Mouse (Mus musculus): ENCODE results near the gene Hira. TPM values are rescaled to one million over a fixed set of nuclear protein-coding genes. Genes with fewer than 3 reads are reported as not detected.
"Not testable (repeated sequence)": the region's sequence is repeated elsewhere in the genome, so short reads cannot be mapped to it uniquely, and the experiment has no call there.

The Hira gene
- polyA plus RNA-seq, 1 experiment from 2014 or later, result 13.1 TPM

DNA sequence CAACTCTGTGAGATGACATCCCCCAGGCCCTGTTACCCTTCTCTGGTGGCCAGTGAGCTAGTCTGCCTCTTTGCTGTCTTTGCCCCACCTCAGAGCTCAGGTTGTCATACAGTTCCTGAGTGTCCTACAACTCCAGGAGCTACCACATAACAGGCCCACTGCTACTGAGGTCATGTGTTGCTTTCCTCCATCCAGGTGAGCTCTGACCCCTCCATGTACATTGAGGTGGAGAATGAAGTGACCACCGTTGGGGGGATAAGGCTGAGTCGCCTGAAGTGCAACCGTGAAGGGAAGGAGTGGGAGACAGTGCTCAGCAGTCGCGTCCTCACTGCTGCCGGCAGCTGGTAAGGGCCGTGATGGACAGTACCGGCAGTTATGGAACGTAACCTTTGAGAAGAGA is 72.1 kb downstream of the Hira start:
- Histone ChIP-seq H3K4me1 (replicated peaks; ENCODE audit: control insufficient read depth, insufficient read depth, low read length) (no peaks in the 10 kb centered on the region), H3K4me2 (no peak overlapping the region), H3K9ac (ENCODE audit: low read depth, low read length) (no peak overlapping the region), H3K36me3 (ENCODE audit: control insufficient read depth, insufficient read depth, low read length) (peaks cover 54% of the 10 kb centered on the region), H3K9me3 (ENCODE audit: control insufficient read depth, low read length) (no peaks in the 10 kb centered on the region), H3K4me3 (ENCODE audit: low read depth, low read length) (no peak overlapping the region), H3K27me3 (replicated peaks; ENCODE audit: control insufficient read depth, insufficient read depth, low read length) (no peaks in the 10 kb centered on the region), H3K27ac (ENCODE audit: low read depth, low read length) (no peak overlapping the region)
- ATAC-seq (replicated peaks; ENCODE audit: low FRiP score) (no peak), DNase-seq (ENCODE audit: low spot score) (no peak)
- 95% methylated on average over 9 of the region's 9 CpGs for WGBS

DNA sequence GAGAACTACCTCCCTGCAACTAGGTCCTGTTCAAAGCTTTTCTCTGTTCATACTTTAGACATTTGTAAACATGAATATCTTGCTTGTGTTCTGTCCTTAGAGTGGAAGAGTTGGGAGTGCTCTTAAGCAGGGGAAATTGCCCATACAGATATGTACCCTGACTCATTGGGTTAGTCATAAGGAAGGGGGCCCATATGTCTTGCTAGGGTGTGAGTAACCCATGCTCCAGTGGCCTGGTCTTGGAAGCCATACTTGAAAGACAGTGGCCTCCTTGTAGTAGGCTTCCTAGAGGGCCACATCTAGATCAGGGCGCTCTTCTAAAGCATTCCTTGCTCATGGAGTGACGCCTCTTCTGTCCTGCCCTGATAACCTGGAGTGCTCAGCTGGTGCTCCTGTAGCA is 73.5 kb downstream of the Hira start:
- Histone ChIP-seq H3K9me3 (ENCODE audit: control insufficient read depth, low read length) (no peaks in the 10 kb centered on the region), H3K27ac (ENCODE audit: low read depth, low read length) (no peak overlapping the region), H3K9ac (ENCODE audit: low read depth, low read length) (no peak overlapping the region), H3K4me1 (replicated peaks; ENCODE audit: control insufficient read depth, insufficient read depth, low read length) (no peaks in the 10 kb centered on the region), H3K4me2 (no peak overlapping the region), H3K4me3 (ENCODE audit: low read depth, low read length) (no peak overlapping the region), H3K36me3 (ENCODE audit: control insufficient read depth, insufficient read depth, low read length) (peaks cover 67% of the 10 kb centered on the region), H3K27me3 (replicated peaks; ENCODE audit: control insufficient read depth, insufficient read depth, low read length) (no peaks in the 10 kb centered on the region)
- DNase-seq (ENCODE audit: low spot score), result no peak
- no peak for ATAC-seq (replicated peaks; ENCODE audit: low FRiP score)
- WGBS, result 87% methylated on average over 2 of the region's 2 CpGs

DNA sequence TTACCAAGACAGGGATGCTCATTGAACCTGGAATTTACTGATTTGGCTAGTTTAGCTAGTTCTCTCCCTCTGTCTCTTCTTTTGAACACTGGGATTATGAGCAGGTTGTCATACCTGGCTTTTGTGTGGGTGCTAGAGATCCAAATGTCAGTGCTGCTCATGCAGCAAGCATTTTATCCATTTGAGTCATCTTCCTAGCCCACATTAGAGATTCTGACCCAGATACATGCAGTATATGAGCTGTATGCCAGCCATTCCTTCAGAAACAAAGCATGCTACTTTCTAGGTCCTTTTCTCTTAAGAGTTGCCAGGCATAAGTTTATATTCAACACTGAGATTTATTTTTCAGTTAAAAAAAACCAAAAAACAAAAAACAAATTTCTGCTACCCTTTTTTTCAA is 76.0 kb downstream of the Hira start:
- Histone ChIP-seq H3K4me2 (no peak overlapping the region), H3K27me3 (replicated peaks; ENCODE audit: control insufficient read depth, insufficient read depth, low read length) (no peaks in the 10 kb centered on the region), H3K4me3 (ENCODE audit: low read depth, low read length) (no peak overlapping the region), H3K27ac (ENCODE audit: low read depth, low read length) (no peak overlapping the region), H3K36me3 (ENCODE audit: control insufficient read depth, insufficient read depth, low read length) (peaks cover 71% of the 10 kb centered on the region), H3K9me3 (ENCODE audit: control insufficient read depth, low read length) (no peaks in the 10 kb centered on the region), H3K9ac (ENCODE audit: low read depth, low read length) (no peak overlapping the region), H3K4me1 (replicated peaks; ENCODE audit: control insufficient read depth, insufficient read depth, low read length) (no peaks in the 10 kb centered on the region)
- no peak for DNase-seq (ENCODE audit: low spot score)
- ATAC-seq (replicated peaks; ENCODE audit: low FRiP score), result no peak

DNA sequence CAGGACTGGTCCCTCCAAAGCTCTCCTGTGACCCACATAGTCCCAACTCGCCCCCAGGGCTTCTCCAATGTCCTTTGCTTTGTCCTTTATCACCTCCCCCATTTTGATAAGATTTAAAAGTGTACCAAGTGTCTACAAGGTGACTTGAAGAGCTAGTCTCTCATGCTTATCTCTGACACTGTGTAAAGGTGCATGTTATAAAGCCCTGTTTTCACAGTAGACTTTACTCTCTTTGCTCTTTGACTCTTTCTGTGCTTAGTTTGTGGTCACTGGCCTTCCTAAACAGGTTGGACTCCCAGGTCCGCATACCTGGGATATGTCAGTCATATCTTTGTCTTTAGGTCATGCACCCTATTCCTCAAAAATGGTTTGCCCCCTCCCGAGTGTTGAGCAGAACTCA is 78.2 kb downstream of the Hira start:
- Histone ChIP-seq H3K9ac (ENCODE audit: low read depth, low read length) (no peak overlapping the region), H3K4me1 (replicated peaks; ENCODE audit: control insufficient read depth, insufficient read depth, low read length) (no peaks in the 10 kb centered on the region), H3K27me3 (replicated peaks; ENCODE audit: control insufficient read depth, insufficient read depth, low read length) (no peaks in the 10 kb centered on the region), H3K9me3 (ENCODE audit: control insufficient read depth, low read length) (no peaks in the 10 kb centered on the region), H3K4me2 (no peak overlapping the region), H3K36me3 (ENCODE audit: control insufficient read depth, insufficient read depth, low read length) (peaks cover 55% of the 10 kb centered on the region), H3K27ac (ENCODE audit: low read depth, low read length) (no peak overlapping the region), H3K4me3 (ENCODE audit: low read depth, low read length) (no peak overlapping the region)
- ATAC-seq (replicated peaks; ENCODE audit: low FRiP score) (no peak), DNase-seq (ENCODE audit: low spot score) (no peak)
- 81% methylated on average over 3 of the region's 3 CpGs for WGBS

GRCm38 (mm10) chr16:18963486-18963885 is 86.6 kb downstream of the Hira start:
- Histone ChIP-seq H3K36me3 (ENCODE audit: control insufficient read depth, insufficient read depth, low read length) (peaks cover 39% of the 10 kb centered on the region), H3K9ac (ENCODE audit: low read depth, low read length) (no peak overlapping the region), H3K4me3 (ENCODE audit: low read depth, low read length) (no peak overlapping the region), H3K4me1 (replicated peaks; ENCODE audit: control insufficient read depth, insufficient read depth, low read length) (no peaks in the 10 kb centered on the region), H3K4me2 (no peak overlapping the region), H3K27me3 (replicated peaks; ENCODE audit: control insufficient read depth, insufficient read depth, low read length) (no peaks in the 10 kb centered on the region), H3K9me3 (ENCODE audit: control insufficient read depth, low read length) (peaks cover 5% of the 10 kb centered on the region), H3K27ac (ENCODE audit: low read depth, low read length) (no peak overlapping the region)
- ATAC-seq (replicated peaks; ENCODE audit: low FRiP score) (no peak), DNase-seq (ENCODE audit: low spot score) (no peak)

DNA sequence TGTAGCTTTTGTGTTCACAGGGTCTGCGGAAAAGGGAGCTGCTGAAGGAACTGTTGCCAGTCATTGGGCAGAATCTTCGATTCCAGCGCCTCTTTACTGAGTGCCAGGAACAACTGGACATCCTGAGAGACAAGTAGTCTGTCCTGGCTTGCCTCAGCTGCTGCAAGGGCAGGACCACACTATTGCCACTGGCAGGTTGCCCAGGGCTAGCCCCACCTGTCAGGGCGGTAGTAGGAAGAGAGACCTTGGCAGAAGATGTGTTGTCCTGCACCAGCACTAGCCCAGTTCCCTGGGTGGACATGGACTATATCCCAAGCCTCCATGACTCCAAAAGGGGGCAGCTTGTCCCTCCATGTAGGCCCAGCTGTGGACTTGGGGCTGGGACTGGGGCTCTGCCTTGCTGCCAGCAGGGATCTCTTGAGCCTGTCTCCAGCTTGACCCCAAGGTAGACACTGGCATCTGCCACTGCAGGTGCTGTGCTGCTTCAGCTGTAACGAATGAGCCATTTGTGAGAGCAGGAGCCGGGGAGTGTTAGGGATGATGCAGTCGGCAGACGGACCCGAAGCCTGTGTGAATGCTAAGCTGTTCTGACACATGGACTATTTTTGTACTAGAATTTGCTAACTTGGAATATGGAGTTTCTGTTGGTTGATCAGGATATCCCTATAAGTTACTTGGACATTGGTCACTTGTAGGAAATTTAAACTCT is 92.7 kb downstream of the Hira start:
- ATAC-seq (replicated peaks; ENCODE audit: low FRiP score) (no peak; the same call in 1 of the 2 replicates), DNase-seq (ENCODE audit: low spot score) (no peak)
- no peak overlapping the region for H3K4me2 ChIP-seq
- H3K9ac ChIP-seq (ENCODE audit: low read depth, low read length), result no peak overlapping the region
- no peaks in the 10 kb centered on the region for H3K4me1 ChIP-seq (replicated peaks; ENCODE audit: control insufficient read depth, insufficient read depth, low read length)
- no peaks in the 10 kb centered on the region for H3K27me3 ChIP-seq (replicated peaks; ENCODE audit: control insufficient read depth, insufficient read depth, low read length)
- 94% methylated on average over 9 of the region's 9 CpGs for WGBS
- H3K27ac ChIP-seq (ENCODE audit: low read depth, low read length), result no peak overlapping the region
- no peak overlapping the region for H3K4me3 ChIP-seq (ENCODE audit: low read depth, low read length)
- H3K9me3 ChIP-seq (ENCODE audit: control insufficient read depth, low read length), result no peaks in the 10 kb centered on the region
- H3K36me3 ChIP-seq (ENCODE audit: control insufficient read depth, insufficient read depth, low read length), result peaks cover 25% of the 10 kb centered on the region

DNA sequence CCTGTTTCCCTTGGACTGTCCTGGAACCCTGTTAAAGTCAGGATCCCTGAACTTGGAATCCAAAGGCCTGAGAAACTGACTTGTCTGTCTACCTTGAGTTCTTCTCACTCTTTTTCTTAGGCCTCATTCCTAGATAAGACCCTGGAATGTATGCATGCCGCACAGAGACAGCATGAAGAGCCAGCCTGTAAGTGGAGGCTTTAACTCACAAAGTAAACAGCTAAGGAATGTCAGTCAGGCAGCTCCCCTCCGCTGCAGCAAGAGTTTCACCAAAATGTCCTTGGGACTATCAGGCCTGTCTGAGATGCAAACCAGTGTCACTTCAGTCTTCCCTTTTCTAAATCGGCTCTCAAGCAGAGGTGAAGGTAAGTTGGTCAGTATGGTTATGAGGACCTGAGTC is 94.0 kb downstream of the Hira start:
- no peak for DNase-seq (ENCODE audit: low spot score)
- 58% methylated on average over 3 of the region's 3 CpGs for WGBS
- Histone ChIP-seq H3K27ac (ENCODE audit: low read depth, low read length) (no peak overlapping the region), H3K4me3 (ENCODE audit: low read depth, low read length) (no peak overlapping the region), H3K9ac (ENCODE audit: low read depth, low read length) (no peak overlapping the region), H3K27me3 (replicated peaks; ENCODE audit: control insufficient read depth, insufficient read depth, low read length) (no peaks in the 10 kb centered on the region), H3K4me1 (replicated peaks; ENCODE audit: control insufficient read depth, insufficient read depth, low read length) (no peaks in the 10 kb centered on the region), H3K36me3 (ENCODE audit: control insufficient read depth, insufficient read depth, low read length) (peaks cover 17% of the 10 kb centered on the region), H3K4me2 (no peak overlapping the region), H3K9me3 (ENCODE audit: control insufficient read depth, low read length) (no peaks in the 10 kb centered on the region)
- no peak for ATAC-seq (replicated peaks; ENCODE audit: low FRiP score)

GRCm38 (mm10) chr16:18975665-18976064 is 98.8 kb downstream of the Hira start:
- H3K4me1 ChIP-seq (replicated peaks; ENCODE audit: control insufficient read depth, insufficient read depth, low read length); H3K27me3 ChIP-seq (replicated peaks; ENCODE audit: control insufficient read depth, insufficient read depth, low read length); H3K4me3 ChIP-seq (ENCODE audit: low read depth, low read length); H3K4me2 ChIP-seq; H3K36me3 ChIP-seq (ENCODE audit: control insufficient read depth, insufficient read depth, low read length); DNase-seq (ENCODE audit: low spot score); H3K9ac ChIP-seq (ENCODE audit: low read depth, low read length); H3K27ac ChIP-seq (ENCODE audit: low read depth, low read length); H3K9me3 ChIP-seq (ENCODE audit: control insufficient read depth, low read length); ATAC-seq (replicated peaks; ENCODE audit: low FRiP score): not testable (repeated sequence)
- WGBS, result 85% methylated on average over 23 of the region's 23 CpGs

DNA sequence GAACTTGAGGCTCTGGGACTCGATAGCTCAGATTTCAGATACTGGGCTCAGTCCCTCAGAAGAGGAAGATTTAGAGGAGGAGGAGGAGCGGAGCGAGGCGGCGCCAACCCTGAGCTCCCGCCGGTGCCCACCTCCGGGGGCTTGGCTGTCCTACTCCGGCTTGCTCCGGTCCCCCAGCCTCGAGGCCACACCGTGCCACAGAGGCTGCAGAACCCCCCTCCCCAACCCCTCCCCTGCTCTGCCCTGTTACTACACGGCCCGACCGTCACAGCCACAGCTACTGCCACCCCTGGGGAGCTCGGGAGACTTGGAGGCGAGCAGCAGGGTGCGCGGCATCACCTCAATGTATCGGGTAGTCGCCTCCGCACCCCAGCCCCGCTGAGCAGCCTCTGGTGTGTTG is 99.5 kb downstream of the Hira start:
- Histone ChIP-seq H3K9ac (ENCODE audit: low read depth, low read length) (no peak overlapping the region), H3K27ac (ENCODE audit: low read depth, low read length) (no peak overlapping the region), H3K4me2 (no peak overlapping the region), H3K36me3 (ENCODE audit: control insufficient read depth, insufficient read depth, low read length) (peaks cover 4% of the 10 kb centered on the region; the same call in 1 of the 2 replicates), H3K4me3 (ENCODE audit: low read depth, low read length) (no peak overlapping the region), H3K9me3 (ENCODE audit: control insufficient read depth, low read length) (no peaks in the 10 kb centered on the region), H3K27me3 (replicated peaks; ENCODE audit: control insufficient read depth, insufficient read depth, low read length) (no peaks in the 10 kb centered on the region), H3K4me1 (replicated peaks; ENCODE audit: control insufficient read depth, insufficient read depth, low read length) (no peaks in the 10 kb centered on the region)
- ATAC-seq (replicated peaks; ENCODE audit: low FRiP score), result no peak
- WGBS, result 68% methylated on average over 19 of the region's 23 CpGs
- no peak for DNase-seq (ENCODE audit: low spot score)

Data from liver, embryonic 11.5 days (tissue).